ENCODE assay signal across 23 mouse cellular contexts in the genomic region with DNA sequence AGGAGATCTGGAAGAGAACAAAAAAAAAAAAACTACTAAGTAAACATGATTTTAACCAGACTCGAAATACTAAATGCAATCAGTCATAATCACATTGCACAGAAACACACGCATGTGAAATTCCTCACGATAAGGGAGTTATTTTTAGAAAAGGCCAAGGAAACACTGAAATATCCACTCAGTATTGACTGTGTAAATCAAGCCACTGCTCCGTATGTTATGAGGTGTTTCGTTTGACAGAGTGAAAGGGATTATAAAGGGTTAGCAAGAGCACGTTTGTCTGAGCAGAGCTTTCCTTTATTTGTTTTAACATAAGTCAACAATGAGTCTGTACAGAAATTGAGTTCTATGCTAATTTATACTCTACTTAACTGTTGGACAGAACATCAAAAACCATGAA.
DNase-seq lines count a peak whose midpoint lies in the region; ATAC-seq and TF ChIP-seq lines count a peak whose summit lies in the region.
"Had no signal": no experiment of that assay in that cellular context is flagged by ENCODE, and none has a peak within 500 bp of the region (broad histone marks: within the 10 kb centered on the region; RNA-seq: fewer than 3 reads in every experiment).

No protein-coding gene starts in this region.

- no peak overlapping the region for H3K27ac ChIP-seq in heart, postnatal 0 days (ENCODE audit: low read depth)
- peak overlapping the region; percentile 33; the same call in 1 of the 2 replicates for H3K27ac ChIP-seq in lung, embryonic 15.5 days
- no peak overlapping the region for H3K27ac ChIP-seq in stomach, embryonic 16.5 days (ENCODE audit: low read length)
- H3K27ac ChIP-seq in forebrain, embryonic 14.5 days (ENCODE audit: low read depth, low read length), result no peak overlapping the region
- H3K27ac ChIP-seq: gastrocnemius, adult 2 months; hindbrain, embryonic 10.5 days; hindbrain, postnatal 0 days; midbrain, embryonic 13.5 days; neural tube, embryonic 12.5 days had no signal

- no peaks in the 10 kb centered on the region for H3K27me3 ChIP-seq in heart, postnatal 0 days (ENCODE audit: control insufficient read depth, insufficient read depth, low read length)
- no peaks in the 10 kb centered on the region for H3K27me3 ChIP-seq in lung, embryonic 15.5 days
- no peaks in the 10 kb centered on the region for H3K27me3 ChIP-seq in myocyte (ENCODE audit: control insufficient read depth, insufficient read depth, insufficient read length)
- no peaks in the 10 kb centered on the region for H3K27me3 ChIP-seq in stomach, embryonic 16.5 days (ENCODE audit: control insufficient read depth, insufficient read depth, low read length)
- no peaks in the 10 kb centered on the region for H3K27me3 ChIP-seq in forebrain, embryonic 14.5 days (replicated peaks; ENCODE audit: control insufficient read depth, insufficient read depth, low read length)
- H3K27me3 ChIP-seq: megakaryocyte, embryonic 14.5 days; midbrain, embryonic 13.5 days; neural tube, embryonic 12.5 days had no signal

- no peak for TF ChIP-seq CTCF in heart, postnatal 0 days (IDR thresholded peaks at IDR 0.05; ENCODE audit: low read depth)
- TF ChIP-seq CTCF in lung, adult 2 months (IDR thresholded peaks at IDR 0.05; ENCODE audit: insufficient read depth, low read length), result no peak

- DNase-seq in heart, postnatal 0 days (ENCODE audit: low spot score), result no peak
- no peak for DNase-seq in heart, postnatal 4 days
- DNase-seq in lung, adult 2 months, result no peak
- no peak for DNase-seq in forebrain, embryonic 14.5 days (ENCODE audit: low spot score)
- DNase-seq: adrenal gland, adult 2 months; cerebellum, adult 11 months; cerebellum, adult 9-11 months; gastrocnemius, adult 2 months; kidney, adult 8-10 months; kidney, postnatal 36 days; layer of hippocampus, postnatal 36 days; right cerebral cortex, postnatal 14 days; thymus, adult 2 months; thymus, postnatal 4 days had no signal

- no peaks in the 10 kb centered on the region for H3K36me3 ChIP-seq in heart, postnatal 0 days (replicated peaks; ENCODE audit: control insufficient read depth, insufficient read depth, low read length)
- no peaks in the 10 kb centered on the region for H3K36me3 ChIP-seq in lung, embryonic 15.5 days
- no peaks in the 10 kb centered on the region for H3K36me3 ChIP-seq in myocyte (ENCODE audit: control insufficient read depth, insufficient read depth)
- no peaks in the 10 kb centered on the region for H3K36me3 ChIP-seq in stomach, embryonic 16.5 days (ENCODE audit: control insufficient read depth, insufficient read depth, low read length)
- H3K36me3 ChIP-seq in forebrain, embryonic 14.5 days (ENCODE audit: control insufficient read depth, insufficient read depth, low read length), result no peaks in the 10 kb centered on the region
- H3K36me3 ChIP-seq: hindbrain, embryonic 10.5 days; midbrain, embryonic 13.5 days; neural tube, embryonic 12.5 days had no signal

- WGBS in heart, postnatal 0 days, result 9% methylated on average over 6 of the region's 6 CpGs
- WGBS in lung, embryonic 15.5 days, result 5% methylated on average over 6 of the region's 6 CpGs
- WGBS in lung, adult 2 months, result 21% methylated on average over 6 of the region's 6 CpGs
- 7% methylated on average over 6 of the region's 6 CpGs for WGBS in stomach, embryonic 16.5 days
- 59% methylated on average over 6 of the region's 6 CpGs for WGBS in forebrain, embryonic 14.5 days

- 0 out of 2 replicates have a peak, but pooled peaks cover 5% of the 10 kb centered on the region for H3K4me1 ChIP-seq in heart, postnatal 0 days (ENCODE audit: control insufficient read depth, insufficient read depth)
- no peaks in the 10 kb centered on the region for H3K4me1 ChIP-seq in lung, embryonic 15.5 days
- no peaks in the 10 kb centered on the region for H3K4me1 ChIP-seq in lung, adult 2 months (ENCODE audit: control insufficient read depth, insufficient read depth, low read length)
- H3K4me1 ChIP-seq in stomach, embryonic 16.5 days (ENCODE audit: control insufficient read depth, insufficient read depth, low read length), result no peaks in the 10 kb centered on the region
- no peaks in the 10 kb centered on the region for H3K4me1 ChIP-seq in forebrain, embryonic 14.5 days (ENCODE audit: control insufficient read depth, insufficient read depth, low read length)
- H3K4me1 ChIP-seq: hindbrain, embryonic 10.5 days; megakaryocyte, embryonic 14.5 days; midbrain, embryonic 13.5 days; neural tube, embryonic 12.5 days had no signal

- no peaks in the 10 kb centered on the region for H3K9me3 ChIP-seq in heart, postnatal 0 days (replicated peaks; ENCODE audit: control insufficient read depth, low read length)
- no peaks in the 10 kb centered on the region for H3K9me3 ChIP-seq in lung, embryonic 15.5 days
- no peaks in the 10 kb centered on the region for H3K9me3 ChIP-seq in stomach, embryonic 16.5 days (replicated peaks; ENCODE audit: control insufficient read depth, low read length)
- H3K9me3 ChIP-seq in forebrain, embryonic 14.5 days (replicated peaks; ENCODE audit: control insufficient read depth, low read length), result no peaks in the 10 kb centered on the region
- H3K9me3 ChIP-seq: hindbrain, embryonic 10.5 days; megakaryocyte, embryonic 14.5 days; midbrain, embryonic 13.5 days; neural tube, embryonic 12.5 days had no signal

- no peak overlapping the region for H3K9ac ChIP-seq in heart, postnatal 0 days (replicated peaks; ENCODE audit: low read depth, low read length)
- no peak overlapping the region for H3K9ac ChIP-seq in lung, embryonic 15.5 days
- no peak overlapping the region for H3K9ac ChIP-seq in stomach, embryonic 16.5 days (ENCODE audit: low read length)
- no peak overlapping the region for H3K9ac ChIP-seq in forebrain, embryonic 14.5 days (ENCODE audit: low read length)
- H3K9ac ChIP-seq: midbrain, embryonic 13.5 days; neural tube, embryonic 12.5 days had no signal

- no peak overlapping the region for H3ac ChIP-seq in myocyte (ENCODE audit: control insufficient read depth, insufficient read length)

- no peak for ATAC-seq in heart, postnatal 0 days (ENCODE audit: insufficient read depth, low read depth)
- no peak for ATAC-seq in lung, embryonic 15.5 days (ENCODE audit: borderline replicate concordance, extremely low read depth, low FRiP score, low TSS enrichment)
- ATAC-seq in stomach, embryonic 16.5 days (ENCODE audit: insufficient read depth, low FRiP score), result peak; percentile 93
- no peak for ATAC-seq in forebrain, embryonic 14.5 days
- ATAC-seq: hindbrain, postnatal 0 days; midbrain, embryonic 13.5 days had no signal

- no peak for TF ChIP-seq POLR2A in lung, adult 2 months (IDR thresholded peaks at IDR 0.05; ENCODE audit: borderline replicate concordance, extremely low read depth, low read depth, low read length)
- no peak for TF ChIP-seq POLR2A in myocyte (IDR thresholded peaks at IDR 0.05; ENCODE audit: insufficient read length, low read depth)

- TF ChIP-seq EP300 in heart, postnatal 0 days (IDR thresholded peaks at IDR 0.05; ENCODE audit: low read depth), result no peak

- H3K79me2 ChIP-seq in myocyte (ENCODE audit: control insufficient read depth, insufficient read depth), result no peaks in the 10 kb centered on the region

- H3K4me3 ChIP-seq in heart, postnatal 0 days (ENCODE audit: low read depth, low read length), result no peak overlapping the region
- H3K4me3 ChIP-seq in lung, embryonic 15.5 days, result no peak overlapping the region
- no peak overlapping the region for H3K4me3 ChIP-seq in lung, adult 2 months (replicated peaks; ENCODE audit: extremely low read depth, low read depth, low read length)
- H3K4me3 ChIP-seq in myocyte, result no peak overlapping the region
- no peak overlapping the region for H3K4me3 ChIP-seq in stomach, embryonic 16.5 days (replicated peaks; ENCODE audit: low read length)
- no peak overlapping the region for H3K4me3 ChIP-seq in forebrain, embryonic 14.5 days (ENCODE audit: low read depth, low read length)
- H3K4me3 ChIP-seq: gastrocnemius, adult 2 months; hindbrain, embryonic 10.5 days; megakaryocyte, embryonic 14.5 days; midbrain, embryonic 13.5 days; neural tube, embryonic 12.5 days had no signal

- H3K4me2 ChIP-seq in heart, postnatal 0 days (ENCODE audit: low read depth, low read length), result peak overlapping the region; percentile 37; the same call in 1 of the 2 replicates
- H3K4me2 ChIP-seq in lung, embryonic 15.5 days, result no peak overlapping the region
- H3K4me2 ChIP-seq in myocyte (ENCODE audit: low read depth), result peak overlapping the region; percentile 3
- H3K4me2 ChIP-seq in stomach, embryonic 16.5 days (ENCODE audit: low read depth, low read length), result no peak overlapping the region
- no peak overlapping the region for H3K4me2 ChIP-seq in forebrain, embryonic 14.5 days (ENCODE audit: low read length)
- H3K4me2 ChIP-seq: heart, embryonic 11.5 days; midbrain, embryonic 13.5 days; neural tube, embryonic 12.5 days had no signal

TF ChIP-seq in myocyte, 11 proteins besides CTCF, POLR2A, EP300 and RAD21:
- TF ChIP-seq USF1 (IDR thresholded peaks at IDR 0.05; ENCODE audit: low read depth), result no peak
- TF ChIP-seq TCF12 (IDR thresholded peaks at IDR 0.05; ENCODE audit: insufficient read depth, poor library complexity, severe bottlenecking), result no peak
- TF ChIP-seq MYOG (IDR thresholded peaks at IDR 0.05; ENCODE audit: control insufficient read depth in 1 of 3, insufficient read depth in 1 of 3, insufficient read length in 2 of 3, low read depth in 2 of 3), result no peak
- TF ChIP-seq POLR2AphosphoS2 (IDR thresholded peaks at IDR 0.05; ENCODE audit: insufficient read length, low read depth), result no peak
- no peak for TF ChIP-seq MYOD1 (IDR thresholded peaks at IDR 0.05; ENCODE audit: control insufficient read depth in 1 of 3, insufficient read length in 2 of 3, low read depth in 2 of 3)
- TF ChIP-seq REST (IDR thresholded peaks at IDR 0.05; ENCODE audit: insufficient read depth, insufficient read length), result no peak
- TF ChIP-seq SRF (IDR thresholded peaks at IDR 0.05; ENCODE audit: control insufficient read depth, insufficient read length, low read depth), result no peak
- no peak for TF ChIP-seq MAX (IDR thresholded peaks at IDR 0.05; ENCODE audit: low read depth)
- no peak for TF ChIP-seq E2F4 (IDR thresholded peaks at IDR 0.05; ENCODE audit: insufficient read depth)
- no peak for TF ChIP-seq CEBPB (IDR thresholded peaks at IDR 0.05; ENCODE audit: insufficient read depth, poor library complexity, severe bottlenecking)
- no peak for TF ChIP-seq TCF3 (IDR thresholded peaks at IDR 0.05; ENCODE audit: insufficient read length, low read depth)

Comparison
In these comparisons a context has a peak if more than half of its experiments do, and no peak if none do; other contexts are left out.
1. H3K4me2 ChIP-seq: peak in heart, postnatal 0 days (single experiment) and myocyte (single experiment); none in lung, embryonic 15.5 days (single experiment), stomach, embryonic 16.5 days (single experiment) and forebrain, embryonic 14.5 days (single experiment).